Comparison of ENCODE assay signal across 1 mouse cellular context in the genomic region with DNA sequence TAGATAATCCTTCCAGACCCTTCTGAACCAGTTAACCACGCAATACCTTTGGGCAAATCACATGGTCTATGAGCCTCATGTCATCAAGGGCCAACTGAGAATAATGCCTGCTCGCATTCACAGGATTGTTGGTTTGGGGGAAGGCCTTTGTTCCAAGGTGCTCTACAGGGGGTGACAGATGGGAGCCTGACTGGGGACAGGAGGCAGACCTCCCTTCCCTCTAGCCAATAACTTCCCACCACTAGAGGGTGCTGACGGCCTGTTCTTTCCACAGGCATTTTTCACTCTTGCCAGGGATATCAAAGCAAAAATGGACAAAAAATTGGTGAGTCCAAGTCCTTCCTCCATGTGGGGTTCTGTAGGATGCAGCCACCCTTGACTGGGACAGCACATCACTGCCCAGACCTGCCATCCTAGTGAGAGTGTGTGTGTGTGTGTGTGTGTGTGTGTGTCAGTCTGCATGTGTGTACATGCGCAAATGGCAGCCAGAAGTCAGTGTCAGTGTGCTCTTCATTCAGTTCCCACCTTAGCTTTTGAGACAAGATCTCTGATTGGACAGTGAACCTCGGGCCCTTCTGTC.
A peak's percentile ranks its signal among the peaks of the same experiment; 100 is the strongest.
TF ChIP-seq lines count a peak whose summit lies in the region.

No protein-coding gene starts in this region.

TF ChIP-seq in ES-E14, 5 proteins besides CTCF, POLR2A, EP300 and RAD21:
- TF ChIP-seq ZC3H11A (IDR thresholded peaks at IDR 0.05; ENCODE audit: borderline replicate concordance, low read depth, low read length): 0 out of 2 replicates have a peak, but pooled peaks have one; percentile 48
- TF ChIP-seq ZNF384 (IDR thresholded peaks at IDR 0.05; ENCODE audit: low read depth, low read length): no peak
- TF ChIP-seq MAFK (IDR thresholded peaks at IDR 0.05; ENCODE audit: insufficient read depth, low read depth, low read length): no peak
- TF ChIP-seq HCFC1 (IDR thresholded peaks at IDR 0.05; ENCODE audit: borderline replicate concordance, insufficient read depth, low read length): no peak
- no peak for TF ChIP-seq CHD2 (IDR thresholded peaks at IDR 0.05; ENCODE audit: low read depth, low read length)
